Mouse (Mus musculus) liver (tissue): ENCODE measurements at regions not wholly inside any gene's neighbourhood (a gene's known extent, or its start where the extent isn't known, plus 50 kb on each side); places are given as distances from the start of the nearest gene placed in this dataset.

Source experiments
- DNase-seq: peaks from one replicate; pipeline ENCODE4 v3.0.0-alpha.2; 2020; ENCODE audit warnings: mixed read lengths

GRCm38 (mm10) chr11:51911481-51911880, 54.0 kb upstream of the Jade2 start:
- no peak for DNase-seq

- DNase-seq: no peak
Observed at GRCm38 (mm10) chr11:51915656-51916032, 51.8 kb upstream of the Cdkn2aipnl start.

DNA sequence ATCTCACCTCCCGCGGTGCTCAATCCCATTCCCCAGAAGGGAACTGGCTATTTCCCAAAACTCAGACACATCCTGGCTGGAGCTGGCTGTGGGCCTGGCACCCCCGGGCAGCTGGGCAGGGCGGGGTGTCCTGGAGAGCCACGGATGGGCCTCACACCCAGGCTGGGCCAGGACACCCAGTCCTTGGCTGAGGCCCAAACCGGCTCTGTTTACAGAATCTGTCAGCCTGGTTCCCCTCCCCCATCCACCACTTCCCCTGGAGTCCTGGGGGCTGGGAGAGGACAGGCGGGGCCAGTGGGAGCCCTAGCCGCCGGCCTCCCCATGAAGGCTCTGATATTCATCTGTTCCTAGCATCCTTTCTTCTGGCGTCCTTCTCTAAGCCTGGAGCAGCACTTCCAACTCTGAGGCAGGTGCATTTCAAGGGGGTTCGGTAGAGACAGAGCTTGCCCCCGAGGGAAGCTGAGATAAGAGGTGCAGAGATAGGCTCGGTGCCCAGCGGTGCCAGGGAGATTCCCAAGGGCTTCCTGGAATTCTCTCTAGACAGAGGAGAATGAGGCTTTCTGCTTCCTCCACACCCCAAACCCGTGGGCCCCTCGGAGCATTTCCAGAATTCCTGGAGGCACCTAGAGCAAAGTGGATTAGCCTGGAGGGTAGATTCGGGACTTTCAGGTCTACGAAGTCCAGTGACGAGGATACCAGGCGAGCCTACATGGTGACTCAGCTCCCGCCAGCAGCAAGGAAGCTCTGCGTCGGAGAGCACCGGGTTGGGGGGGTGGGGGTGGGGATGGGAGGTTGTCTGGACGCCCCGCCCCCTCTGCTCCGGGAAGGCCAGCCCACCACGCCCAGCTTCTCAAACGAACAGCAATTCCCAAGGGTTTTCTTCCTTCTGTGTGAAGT, 51.2 kb upstream of the Cdkn2aipnl start:
- peak; percentile 70 for DNase-seq
